Mouse (Mus musculus) urinary bladder, postnatal 14 days (tissue): ENCODE data around the gene Hist1h2ad.
A peak's percentile ranks its signal among the peaks of the same experiment; 100 is the strongest.

Experiments used
- DNase-seq: peaks from one replicate; pipeline ENCODE4 v3.0.0; 2021; ENCODE audit warnings: low spot score

Gene Hist1h2ad

DNA sequence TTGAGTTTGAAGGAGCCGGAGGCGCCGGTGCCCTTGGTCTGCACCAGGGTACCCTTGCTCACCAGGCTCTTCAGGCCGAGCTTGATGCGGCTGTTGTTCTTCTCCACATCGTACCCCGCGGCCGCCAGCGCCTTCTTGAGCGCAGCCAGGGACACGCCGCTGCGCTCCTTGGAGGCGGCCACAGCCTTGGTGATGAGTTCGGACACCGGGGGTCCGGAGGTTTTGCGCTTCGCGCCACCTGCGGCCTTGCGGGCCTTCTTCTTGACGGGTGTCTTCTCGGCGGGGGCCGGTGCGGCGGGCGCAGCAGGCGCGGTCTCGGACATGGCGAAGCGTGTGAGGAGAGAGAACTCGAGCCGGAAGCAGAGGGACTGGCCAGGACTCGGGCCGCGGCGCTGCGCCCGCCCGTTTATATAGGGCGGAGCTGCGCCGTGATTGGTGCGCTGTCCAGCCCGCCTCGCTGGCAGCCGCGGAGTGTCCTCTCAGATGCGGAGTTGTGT, 48.0 kb downstream of the Hist1h2ad start, which contains the start of gene Hist1h1e:
TSS of gene Hist1h1e (minus strand) at position 384 of the 497 bp plus-strand sequence.
- DNase-seq, result peak; percentile 91

DNA sequence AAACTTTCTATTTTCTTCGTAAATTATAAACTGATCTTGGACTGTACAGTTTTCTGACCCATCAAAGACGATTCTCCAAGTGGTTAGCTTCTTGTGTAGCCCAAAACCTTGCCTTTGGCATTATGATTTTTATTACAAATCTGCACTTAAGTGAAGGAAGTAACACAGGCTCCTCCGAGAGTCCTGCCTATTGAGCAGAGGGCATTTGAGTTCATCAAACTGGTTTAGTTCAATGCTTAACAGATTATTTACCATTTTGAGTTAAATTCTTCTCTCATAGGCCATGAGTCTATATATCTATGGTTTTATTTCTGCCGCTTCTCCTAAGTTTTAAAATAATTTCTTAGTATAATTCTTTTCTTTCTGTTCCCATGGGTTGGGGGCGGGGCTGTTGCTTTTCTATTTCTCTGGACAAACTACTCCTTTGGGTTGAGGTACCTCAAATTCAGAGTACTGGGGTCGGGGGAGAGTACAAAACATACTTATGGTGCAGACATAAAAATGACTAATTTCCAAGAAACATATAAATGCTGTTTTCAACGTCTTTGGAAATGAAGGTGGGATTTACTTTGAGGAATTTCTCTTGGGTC, 48.8 kb downstream of the Hist1h2ad start:
- DNase-seq, result no peak
